Mouse (Mus musculus) heart, adult 2 months (tissue): ENCODE measurements around the gene Rtn2.

ENCODE experiments used
- CTCF ChIP-seq: fragments of 200-600 bp; IDR thresholded peaks from 2 replicates; pipeline ENCODE4 v1.8.1; 2022; ENCODE audit warnings: antibody characterized with exemption, mild to moderate bottlenecking, moderate library complexity
- EP300 ChIP-seq: fragments of 200-500 bp; IDR thresholded peaks from 2 replicates; pipeline ENCODE4 v1.6.1; 2011; ENCODE audit warnings: low read depth, low read length, control low read depth; ENCODE audit not compliant: insufficient read depth

- peak; percentile 65 for TF ChIP-seq CTCF
- 0 out of 2 replicates have a peak, but pooled peaks have one; percentile 16 for TF ChIP-seq EP300
Observed at GRCm38 (mm10) chr7:19309884-19310641, 27.6 kb downstream of the Rtn2 start, which contains the start of gene Fosb.
